Mouse (Mus musculus) adipocyte (in vitro differentiated cells): ENCODE data around the gene Cd40.
A peak's percentile ranks its signal among the peaks of the same experiment; 100 is the strongest.

Source experiments
- DNase-seq: peaks from one replicate; pipeline ENCODE4 v3.0.0-alpha.2; 2016; ENCODE audit warnings: low spot score

Gene Cd40

DNA sequence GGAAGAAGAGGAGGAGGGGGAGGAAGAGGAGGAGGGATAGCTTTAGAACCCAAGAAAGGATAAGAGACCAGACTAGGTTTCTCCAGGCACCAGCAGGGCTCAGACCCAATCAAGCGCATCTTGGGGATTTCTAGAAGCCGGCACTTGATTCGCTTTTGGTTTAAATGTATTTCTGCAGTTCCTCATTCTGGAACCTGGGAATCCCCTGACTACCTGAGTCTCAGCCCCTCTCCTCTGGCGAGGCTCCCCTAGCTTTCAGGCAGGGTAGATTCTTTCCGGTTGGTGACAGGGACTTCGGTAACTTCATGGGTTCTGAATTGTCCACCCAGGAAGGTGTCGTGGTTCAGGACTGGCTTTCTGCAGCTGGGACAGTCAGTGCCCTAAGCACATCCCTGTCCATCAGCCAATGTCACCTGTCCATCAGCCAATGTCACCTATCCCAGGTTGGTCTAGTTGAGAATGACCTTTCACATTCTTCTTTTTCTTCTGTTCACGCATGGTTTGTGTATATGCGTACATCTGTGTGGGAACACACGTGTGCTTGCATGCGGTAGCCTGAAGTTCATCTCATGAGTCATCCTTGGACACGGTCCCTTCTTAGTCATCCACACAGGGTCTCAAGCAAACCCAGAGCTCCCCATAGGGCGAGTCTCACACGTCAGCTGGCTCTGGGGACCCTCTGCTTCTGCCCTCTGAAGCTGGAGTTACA, 1.1 kb downstream of the Cd40 start:
- DNase-seq = no peak

DNA sequence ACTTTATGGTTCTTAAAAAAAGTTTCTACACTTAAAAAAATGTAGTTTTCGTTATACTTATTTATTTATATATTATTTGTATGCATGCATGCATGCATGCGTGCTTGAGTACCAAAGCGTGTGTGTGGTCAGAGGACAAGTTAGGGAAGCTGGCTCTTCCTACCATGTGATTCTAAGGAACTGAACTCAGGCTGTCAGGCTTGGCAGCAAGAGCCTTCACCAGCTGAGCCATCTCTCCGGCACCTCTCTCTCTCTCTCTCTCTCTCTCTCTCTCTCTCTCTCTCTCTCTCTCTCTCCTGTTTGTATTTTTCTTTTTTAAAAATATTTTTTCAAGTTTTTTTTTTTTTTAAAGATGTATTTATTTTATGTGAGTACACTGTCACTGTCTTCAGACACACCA, 4.5 kb downstream of the Cd40 start:
- DNase-seq = no peak

GRCm38 (mm10) chr2:165061638-165062433, 6.4 kb downstream of the Cd40 start:
- DNase-seq = no peak

- no peak for DNase-seq
These were observed 9.1 kb downstream of the Cd40 start for GRCm38 (mm10) chr2:165064489-165064888.

DNA sequence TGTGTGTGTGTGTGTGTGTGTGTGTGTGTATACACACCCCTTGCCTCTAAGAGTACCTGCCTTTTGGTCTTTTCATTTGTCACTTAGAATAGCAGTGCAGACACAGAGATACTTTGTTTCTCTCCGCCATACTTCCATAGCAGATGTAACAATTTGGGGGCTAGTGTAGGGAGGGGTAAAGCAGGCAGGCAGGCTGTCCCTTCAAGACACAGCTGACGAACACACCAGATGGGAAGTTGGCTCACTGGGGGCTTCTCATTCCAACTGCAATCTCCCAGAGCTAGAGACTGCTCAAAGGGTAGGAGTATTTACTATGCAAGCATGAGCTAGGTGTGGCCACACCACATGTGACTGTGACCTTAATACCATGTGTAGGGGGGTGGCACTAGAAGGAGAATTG, 13.4 kb downstream of the Cd40 start:
- no peak for DNase-seq

DNA sequence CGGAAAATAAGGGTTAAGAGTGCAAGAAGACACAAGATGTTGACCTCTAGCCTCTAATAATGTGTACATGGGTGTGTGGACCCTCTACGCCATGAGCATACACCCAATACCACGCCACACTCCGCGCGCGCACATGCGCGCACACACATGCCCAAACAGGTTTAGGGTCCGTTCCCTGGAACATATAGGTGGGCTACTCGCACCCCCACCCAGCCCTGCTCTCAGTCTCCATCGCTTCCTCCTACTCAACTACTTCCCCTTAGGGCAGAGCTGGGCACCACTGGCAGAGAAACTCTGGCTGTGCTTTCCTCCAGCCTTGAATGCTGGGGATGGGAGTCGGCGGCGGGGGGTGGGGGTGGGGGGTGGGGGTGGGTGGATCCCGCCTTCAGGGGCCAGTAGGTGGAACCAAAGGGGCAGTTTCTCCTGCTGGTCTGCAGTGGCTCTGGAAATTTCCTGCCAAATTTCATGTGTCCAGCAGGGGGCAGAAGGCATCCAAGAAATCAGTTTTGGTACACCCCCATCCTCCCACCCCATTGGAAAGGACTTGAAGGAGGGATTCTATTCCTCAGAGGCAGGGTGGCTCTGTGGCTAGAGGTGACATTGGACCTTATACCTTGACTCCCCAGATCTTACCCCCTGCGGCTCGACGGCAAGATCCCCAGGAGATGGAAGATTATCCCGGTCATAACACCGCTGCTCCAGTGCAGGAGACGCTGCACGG, 14.8 kb downstream of the Cd40 start:
- peak; percentile 58 for DNase-seq

DNA sequence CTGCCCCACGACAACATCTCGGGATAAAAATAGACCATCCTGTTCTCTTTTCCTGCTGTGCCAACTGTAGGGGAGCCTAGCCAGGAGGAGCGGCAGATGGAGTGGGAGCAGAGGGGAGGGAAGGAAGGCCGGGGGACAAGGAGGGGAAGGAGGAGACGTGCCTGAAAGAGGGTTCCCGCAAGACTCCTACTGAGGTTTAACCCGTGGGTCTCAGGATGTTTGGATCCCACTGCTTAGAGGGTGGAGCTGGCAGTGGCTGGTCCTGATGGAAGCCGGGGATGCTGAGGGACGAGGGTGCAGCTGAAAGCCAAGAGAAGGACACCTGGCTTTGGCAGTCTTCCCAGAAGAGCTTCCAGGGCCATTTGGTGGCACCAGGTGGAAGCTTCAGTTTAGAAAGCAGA, 18.0 kb downstream of the Cd40 start:
- DNase-seq = no peak

GRCm38 (mm10) chr2:165074081-165074884, 18.9 kb downstream of the Cd40 start:
- no peak for DNase-seq

GRCm38 (mm10) chr2:165074937-165075336, 19.5 kb downstream of the Cd40 start:
- peak; percentile 79 for DNase-seq

GRCm38 (mm10) chr2:165077055-165077454, 21.6 kb downstream of the Cd40 start:
- DNase-seq = no peak

GRCm38 (mm10) chr2:165078045-165078444, 22.6 kb downstream of the Cd40 start:
- no peak for DNase-seq

DNA sequence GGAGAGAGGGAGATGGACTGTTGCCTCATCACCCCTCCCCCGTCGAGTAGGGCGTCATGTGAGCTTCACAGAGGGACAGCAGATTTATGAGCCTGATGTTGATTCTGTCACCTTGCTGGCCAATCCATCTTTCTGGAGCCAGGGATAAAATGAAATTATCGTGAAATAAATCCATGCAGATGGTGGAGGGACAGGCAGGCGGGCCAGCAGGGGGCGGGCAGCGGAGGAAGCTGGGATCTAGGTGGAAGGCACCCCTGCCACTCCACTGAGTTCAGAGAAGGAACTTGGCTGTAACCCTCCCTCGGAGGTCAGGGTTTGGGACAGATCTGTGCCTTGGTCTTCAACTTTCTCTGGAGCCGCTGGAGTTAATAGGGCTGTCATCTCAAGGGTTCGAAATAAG, 23.2 kb downstream of the Cd40 start:
- peak; percentile 16 for DNase-seq

GRCm38 (mm10) chr2:165080657-165081056, 25.2 kb downstream of the Cd40 start:
- no peak for DNase-seq

GRCm38 (mm10) chr2:165081257-165081656, 25.8 kb downstream of the Cd40 start:
- no peak for DNase-seq

DNA sequence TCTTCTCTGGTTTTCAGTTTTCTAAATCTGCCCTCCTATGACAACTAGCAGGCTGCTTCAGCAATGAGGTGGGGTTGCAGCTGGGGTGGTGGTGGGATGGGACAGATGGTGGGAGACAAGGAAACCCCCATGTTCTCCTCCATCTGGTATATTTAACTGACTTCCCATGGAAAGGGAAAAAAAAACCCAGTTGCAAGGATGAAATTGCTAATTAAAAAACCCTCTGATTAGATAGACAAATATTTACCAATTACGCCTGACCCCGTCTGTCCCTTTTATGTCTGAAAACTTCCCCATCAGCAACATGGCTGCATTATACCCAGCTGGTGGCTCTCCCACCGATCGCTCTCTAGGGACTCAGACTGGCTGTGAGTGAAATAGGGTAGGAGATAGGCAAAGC, 31.2 kb downstream of the Cd40 start:
- DNase-seq = no peak

DNA sequence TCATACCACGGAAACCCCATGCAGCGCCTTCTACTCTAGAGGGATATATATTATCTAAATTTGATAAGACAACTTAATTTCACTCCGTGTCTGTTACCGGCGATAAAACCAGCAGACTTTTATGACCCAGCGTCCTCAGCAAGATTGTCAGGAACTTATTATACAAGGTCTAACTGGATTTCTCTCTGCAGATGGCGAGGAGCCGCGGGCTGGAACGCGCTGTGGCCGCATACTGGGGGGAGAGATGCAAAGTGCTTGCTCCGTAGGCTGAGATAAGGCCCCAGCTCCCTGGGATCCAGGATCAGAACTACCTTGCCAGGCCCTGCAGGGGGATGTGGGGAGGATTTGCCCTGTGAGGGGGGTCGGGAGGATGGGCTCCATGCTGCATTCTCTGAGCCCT, 34.0 kb downstream of the Cd40 start:
- DNase-seq = no peak

DNA sequence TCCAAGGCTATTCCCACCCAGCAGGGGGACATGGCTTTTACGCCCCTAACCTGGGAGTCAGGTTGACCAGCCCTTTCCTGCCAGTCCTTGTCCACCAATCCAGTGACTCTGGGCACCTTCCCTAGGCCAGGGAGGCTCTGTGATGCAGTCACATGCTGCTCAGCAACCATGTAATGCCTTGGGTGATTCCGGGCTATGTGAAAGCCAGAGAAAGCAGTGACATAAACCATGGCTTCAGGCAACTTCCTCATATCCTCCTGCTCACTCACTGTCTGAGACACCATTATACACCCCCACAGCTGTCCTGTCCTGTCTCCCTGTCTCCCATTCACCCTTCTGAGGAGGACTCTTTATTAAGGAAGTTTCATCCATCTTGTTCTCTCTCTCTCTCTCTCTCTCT, 35.2 kb downstream of the Cd40 start, which contains the start of gene 1700025C18Rik:
1700025C18Rik (minus strand) TSS at position 101 of the 400 bp plus-strand sequence.
- no peak for DNase-seq

- DNase-seq = no peak
These were observed 36.1 kb downstream of the Cd40 start for GRCm38 (mm10) chr2:165091433-165091965.

GRCm38 (mm10) chr2:165092393-165092792, 37.0 kb downstream of the Cd40 start:
- no peak for DNase-seq

GRCm38 (mm10) chr2:165096367-165096766, 40.9 kb downstream of the Cd40 start:
- no peak for DNase-seq

DNA sequence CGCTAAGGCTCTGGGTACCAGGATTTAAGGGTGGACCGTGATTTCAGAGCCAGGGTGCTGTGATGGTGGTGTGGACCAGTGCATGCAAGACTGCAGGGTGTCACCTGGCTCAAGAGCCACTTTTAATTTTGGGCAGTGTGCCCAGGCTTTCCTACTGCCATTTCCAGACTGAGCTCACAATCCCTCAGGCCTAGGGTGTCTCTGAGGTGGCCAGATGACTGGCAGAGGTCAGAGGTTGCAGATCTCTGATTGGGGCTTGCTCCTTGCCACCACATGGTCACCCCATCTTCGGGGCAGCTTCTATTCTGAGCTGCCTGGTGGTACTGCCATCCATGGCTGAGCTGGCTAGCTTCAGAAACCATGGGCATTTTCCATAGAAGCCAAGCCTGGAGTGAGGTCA, 43.4 kb downstream of the Cd40 start:
- no peak for DNase-seq

GRCm38 (mm10) chr2:165100749-165101148, 45.3 kb downstream of the Cd40 start:
- no peak for DNase-seq
